Mouse (Mus musculus) small intestine, adult 2 months (tissue): ENCODE results near the gene Mlana.

Experiments used
- CTCF ChIP-seq: fragments of 200-500 bp; IDR thresholded peaks from 2 replicates; pipeline ENCODE4 v1.5.1; 2012; ENCODE audit warnings: low read depth, mild to moderate bottlenecking, control low read depth, inconsistent platforms, low read length, moderate library complexity, mixed read lengths; ENCODE audit not compliant: insufficient replicate concordance, insufficient read length; ENCODE audit errors: extremely low read depth
- POLR2A ChIP-seq: fragments of 200-500 bp; IDR thresholded peaks from 2 replicates; pipeline ENCODE4 v1.6.1; 2012; ENCODE audit warnings: low read depth, mild to moderate bottlenecking, control low read depth, inconsistent platforms, low read length, moderate library complexity

DNA sequence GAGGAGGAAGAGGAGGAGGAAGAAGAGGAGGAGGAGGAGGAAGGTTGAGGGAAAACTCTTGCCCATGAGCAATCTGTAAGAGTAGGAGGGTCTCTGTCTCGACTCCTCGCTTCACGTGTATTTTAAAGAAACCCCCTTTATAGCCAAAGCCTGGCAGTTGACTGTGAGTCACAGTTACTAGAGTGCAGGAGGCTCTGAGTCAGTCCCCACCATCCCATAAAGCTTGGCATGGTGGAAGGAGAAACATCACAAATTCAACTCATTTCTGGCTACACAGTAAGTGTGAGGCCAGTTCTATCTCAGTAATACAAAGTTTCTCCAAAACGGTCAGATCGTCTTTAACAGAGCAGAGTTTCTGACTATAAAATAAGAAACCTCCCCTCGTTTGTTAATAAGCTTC lies 27.4 kb upstream of the Mlana start:
- TF ChIP-seq CTCF, result no peak
- TF ChIP-seq POLR2A, result no peak
